Mouse (Mus musculus): ENCODE measurements around the gene Gpr27.

Gene Gpr27

DNA sequence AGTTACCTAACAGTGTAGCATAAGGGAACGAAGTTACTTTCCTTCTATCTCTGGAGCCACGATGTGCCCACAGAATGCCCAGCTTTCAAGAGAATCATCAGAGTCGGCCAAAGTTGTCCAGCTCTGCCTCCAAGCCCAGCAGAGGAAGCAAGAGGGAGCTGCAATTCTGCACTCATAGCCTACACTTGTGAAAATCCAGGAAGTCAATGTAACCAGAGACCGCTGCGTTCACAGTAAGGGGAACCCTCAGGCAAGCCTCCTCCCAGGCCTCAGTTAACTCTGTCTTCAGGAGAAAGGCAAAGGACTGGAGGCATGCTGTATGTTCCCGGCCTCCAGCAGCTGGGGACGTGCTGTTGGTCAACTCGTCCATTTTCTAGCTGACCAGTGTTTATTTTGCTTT, 25.2 kb upstream of the Gpr27 start:
- TF ChIP-seq GATA4 (IDR thresholded peaks at IDR 0.05; ENCODE audit: insufficient replicate concordance, low read length) = no peak

DNA sequence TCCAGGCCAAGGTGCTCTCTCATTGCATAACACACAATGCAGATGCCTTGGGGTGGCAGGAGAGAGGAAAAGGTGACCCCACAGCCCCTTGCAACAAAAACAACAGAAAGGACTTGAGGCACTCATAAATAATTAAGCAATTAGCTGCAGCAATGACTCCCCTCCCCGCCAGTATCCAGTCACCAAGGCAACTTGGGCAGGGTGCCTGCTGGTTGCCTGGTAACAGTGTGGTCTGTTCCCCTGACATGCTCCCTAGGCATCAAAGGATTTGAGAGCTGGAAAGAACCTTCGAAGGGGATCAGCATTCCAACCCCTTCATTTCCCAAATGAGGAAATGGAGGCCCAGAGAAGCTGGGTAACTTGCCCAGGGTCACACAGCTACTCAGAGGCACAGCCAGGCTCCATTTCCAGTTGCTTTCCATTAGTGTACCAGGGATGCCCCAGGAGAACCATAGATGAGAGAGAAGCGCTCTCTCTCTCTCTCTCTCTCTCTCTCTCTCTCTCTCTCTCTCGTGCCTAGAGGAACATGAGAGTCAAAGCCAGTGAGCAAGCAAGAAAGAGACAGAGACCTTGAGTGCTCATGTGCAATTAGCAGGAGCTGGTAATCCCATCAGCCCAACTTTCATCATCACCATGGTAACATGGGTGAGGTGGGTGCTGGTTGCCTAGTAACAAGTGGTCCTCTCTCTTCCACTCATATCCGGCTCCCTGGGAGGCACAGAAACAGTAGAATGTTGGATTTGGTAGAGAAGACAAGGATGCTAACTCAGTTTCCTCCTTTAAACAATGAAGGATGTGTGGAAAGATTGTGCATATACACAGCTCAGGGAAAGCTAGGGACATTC, 22.8 kb upstream of the Gpr27 start:
- TF ChIP-seq GATA4 (IDR thresholded peaks at IDR 0.05; ENCODE audit: insufficient replicate concordance, low read length) = no peak

DNA sequence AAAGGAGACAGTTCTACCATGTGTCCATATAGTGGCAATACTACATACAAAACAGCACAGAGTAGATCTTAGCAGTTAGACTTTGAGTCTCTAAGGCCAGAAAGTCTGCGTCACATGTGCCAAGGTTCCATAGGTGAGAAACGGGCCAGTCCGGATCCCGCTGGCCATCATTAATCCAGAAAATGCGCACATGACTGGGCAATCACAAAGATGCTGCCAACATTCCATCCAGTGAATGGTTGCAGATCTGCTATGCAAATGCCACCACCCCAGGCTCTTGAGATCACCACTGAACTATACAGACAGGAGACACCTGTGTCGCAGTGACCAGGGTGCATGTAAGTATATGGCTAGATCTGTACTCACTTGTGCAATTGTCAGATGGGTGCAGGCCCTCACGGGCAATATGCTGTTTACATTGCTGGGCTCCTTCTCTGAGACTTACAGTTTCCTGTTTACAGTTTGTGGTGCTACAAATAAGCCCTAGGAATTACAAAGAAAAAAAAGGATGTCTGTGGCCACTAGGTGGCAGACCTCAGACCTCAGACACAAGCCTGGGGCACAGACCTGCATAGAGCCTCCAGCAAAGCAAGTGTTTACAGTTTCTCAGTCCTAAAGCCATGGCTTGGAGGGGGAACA, 21.9 kb upstream of the Gpr27 start:
- no peak for TF ChIP-seq GATA4 (IDR thresholded peaks at IDR 0.05; ENCODE audit: insufficient replicate concordance, low read length)

DNA sequence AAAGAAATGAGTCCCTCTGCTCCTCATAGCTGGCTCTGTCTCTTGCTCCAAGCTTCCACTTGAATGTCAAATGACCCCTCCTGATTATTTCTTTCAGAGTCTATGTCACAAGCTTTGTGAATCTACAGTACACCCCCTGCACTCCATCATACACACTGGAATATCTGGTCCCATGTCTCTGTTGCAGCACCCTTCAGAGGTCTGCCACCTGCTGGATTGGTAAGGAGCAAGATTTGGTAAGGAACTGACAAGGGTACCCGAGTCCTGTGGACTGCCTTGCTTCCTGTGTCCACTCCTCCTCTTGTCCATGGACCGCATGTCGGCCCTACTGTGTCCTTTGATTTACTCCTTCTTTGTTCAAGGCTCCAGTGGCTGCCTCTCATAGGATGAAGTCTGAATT, 20.7 kb upstream of the Gpr27 start:
- TF ChIP-seq GATA4 (IDR thresholded peaks at IDR 0.05; ENCODE audit: insufficient replicate concordance, low read length) = no peak

DNA sequence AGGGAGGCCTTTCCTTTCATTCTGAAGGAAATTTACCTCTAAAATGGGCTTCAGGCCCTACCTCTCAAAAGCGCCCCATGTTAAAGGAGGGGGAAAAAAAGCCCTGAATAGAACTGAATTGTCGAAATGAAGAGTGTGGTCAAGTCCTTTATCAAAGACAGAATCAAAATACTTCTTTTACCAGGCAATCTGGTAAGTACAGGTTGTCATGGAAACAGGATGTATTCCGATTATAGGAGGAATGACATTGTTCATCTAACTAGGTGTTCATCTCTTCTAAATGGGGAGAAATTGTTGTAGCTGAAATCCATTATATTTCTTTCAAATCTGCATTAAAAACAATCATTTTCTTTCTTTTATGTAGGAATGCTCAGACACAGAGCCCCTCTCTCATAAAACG, 18.0 kb upstream of the Gpr27 start:
- TF ChIP-seq GATA4 (IDR thresholded peaks at IDR 0.05; ENCODE audit: insufficient replicate concordance, low read length) = no peak

DNA sequence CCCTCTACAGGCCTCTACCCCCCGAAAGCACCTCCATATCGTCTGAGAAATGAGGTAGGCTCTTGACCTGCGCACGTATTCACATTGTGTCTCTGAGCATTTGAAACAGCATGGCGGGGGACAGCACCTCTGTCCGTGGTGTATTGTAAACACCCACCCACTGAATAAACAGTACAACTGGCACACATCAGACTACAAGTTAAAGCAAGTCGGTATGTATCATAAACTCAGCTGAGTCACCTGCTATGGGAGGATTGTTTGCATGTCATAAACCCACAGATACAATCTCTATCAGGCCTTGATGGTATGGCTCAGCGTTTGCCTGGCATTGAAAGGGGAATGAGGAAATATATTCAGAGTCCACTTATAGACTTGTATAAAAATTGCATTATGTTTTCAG, 15.2 kb upstream of the Gpr27 start:
- TF ChIP-seq GATA4 (IDR thresholded peaks at IDR 0.05; ENCODE audit: insufficient replicate concordance, low read length) = no peak

DNA sequence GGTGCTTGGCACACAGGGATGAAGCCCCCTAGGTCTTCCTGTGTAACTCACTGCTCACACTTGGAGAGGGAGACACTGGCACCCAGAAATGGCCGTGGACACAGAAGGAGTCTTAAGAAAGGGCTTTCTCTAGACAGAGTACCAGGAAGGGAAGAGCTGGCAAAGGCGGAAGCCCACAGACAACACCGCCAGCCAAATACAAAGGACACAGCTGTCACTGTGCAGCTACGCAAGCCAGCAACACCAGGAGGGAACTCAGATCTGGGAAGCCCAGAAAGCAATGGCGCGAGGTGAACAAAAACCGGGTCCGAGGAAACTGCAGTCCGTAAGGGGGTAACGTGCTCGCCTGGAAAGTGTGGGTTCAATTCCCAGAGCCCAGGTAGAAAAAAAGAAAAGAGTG, 14.4 kb upstream of the Gpr27 start:
- TF ChIP-seq GATA4 (IDR thresholded peaks at IDR 0.05; ENCODE audit: insufficient replicate concordance, low read length) = no peak

DNA sequence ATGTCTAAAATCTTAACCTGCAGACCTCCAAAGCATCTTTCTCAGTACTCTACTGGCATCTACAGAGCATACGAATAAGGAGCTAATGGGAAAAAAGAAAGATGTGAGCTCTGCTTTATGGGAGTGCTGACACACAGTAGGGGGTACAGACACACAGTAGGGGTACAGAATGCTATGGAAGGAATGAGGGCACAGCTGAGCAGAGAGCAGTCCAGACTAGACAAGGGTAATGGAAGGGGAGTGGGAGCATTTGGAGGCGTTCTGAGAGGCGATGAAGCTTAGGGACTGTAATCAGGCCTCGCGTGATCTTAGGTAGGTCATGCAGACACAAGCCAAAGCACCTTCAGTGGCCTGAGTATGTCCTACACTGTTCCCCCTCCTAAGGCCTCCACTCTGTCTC, 8.5 kb upstream of the Gpr27 start:
- no peak for TF ChIP-seq GATA4 (IDR thresholded peaks at IDR 0.05; ENCODE audit: insufficient replicate concordance, low read length)

DNA sequence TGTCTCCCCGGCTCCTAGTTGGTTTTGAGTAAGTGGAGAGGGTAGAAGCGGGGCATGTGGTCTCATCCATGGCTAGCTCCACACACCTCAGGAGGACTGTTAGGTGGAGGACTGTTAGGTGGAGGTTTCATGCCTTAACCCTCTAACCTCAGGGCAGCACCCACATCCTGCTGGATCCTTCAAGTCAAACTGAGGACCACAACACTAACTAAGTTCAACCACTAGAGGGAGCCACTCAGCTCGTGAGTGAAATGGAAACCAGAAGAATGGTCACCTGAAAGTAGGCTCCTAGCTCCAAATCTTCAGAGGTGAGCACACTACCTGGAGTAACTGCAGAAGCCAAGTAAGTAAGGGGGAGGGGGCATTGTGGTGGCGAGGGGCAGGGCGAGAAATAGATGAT, 7.6 kb upstream of the Gpr27 start:
- no peak for TF ChIP-seq GATA4 (IDR thresholded peaks at IDR 0.05; ENCODE audit: insufficient replicate concordance, low read length)

DNA sequence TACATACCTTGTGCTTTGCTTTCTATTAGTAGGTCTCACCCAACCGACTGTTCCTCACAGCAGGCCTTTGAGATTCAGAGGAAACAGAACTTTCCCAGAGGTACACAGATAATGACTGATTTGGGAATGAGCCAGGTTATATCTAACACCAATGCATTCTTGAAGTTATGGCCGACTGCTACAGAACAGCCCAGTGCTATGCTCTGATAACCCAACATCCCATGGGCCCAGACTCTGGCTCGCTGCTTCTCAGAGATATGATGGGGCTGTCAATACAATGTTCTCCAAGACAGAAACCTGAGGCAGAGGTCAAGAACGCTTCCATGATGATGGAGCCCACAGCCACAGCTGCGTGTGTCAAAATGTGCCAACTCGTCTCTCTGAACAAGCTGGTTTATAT, 4.0 kb upstream of the Gpr27 start:
- no peak for TF ChIP-seq GATA4 (IDR thresholded peaks at IDR 0.05; ENCODE audit: insufficient replicate concordance, low read length)

DNA sequence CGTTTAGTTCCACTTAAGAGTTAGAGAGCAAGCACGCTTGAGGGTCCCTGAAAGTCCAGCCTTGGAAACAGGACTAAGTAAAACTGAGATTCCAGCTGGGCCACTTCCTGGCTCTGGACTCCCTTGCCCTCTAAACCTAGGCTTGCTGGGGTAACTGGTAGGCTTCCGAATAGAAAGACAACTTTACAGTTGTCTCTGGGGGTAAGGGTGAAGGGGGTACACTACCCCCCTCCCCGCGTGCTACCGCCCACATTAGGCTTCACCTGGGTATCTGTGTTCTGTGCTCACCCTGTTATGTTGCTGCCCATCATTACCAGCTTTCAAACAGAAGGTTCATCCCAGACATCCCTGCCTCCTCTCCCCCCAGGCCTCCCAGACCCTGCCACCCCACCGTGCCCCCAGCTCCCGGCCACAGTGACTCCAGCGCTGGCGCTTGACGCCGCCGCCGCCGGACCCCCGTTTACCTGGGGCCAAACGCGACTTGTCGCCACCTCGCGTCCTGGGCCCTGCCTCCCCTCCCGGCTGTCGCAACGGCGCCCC, 743 bp upstream of the Gpr27 start:
- TF ChIP-seq GATA4 (IDR thresholded peaks at IDR 0.05; ENCODE audit: insufficient replicate concordance, low read length) = no peak

DNA sequence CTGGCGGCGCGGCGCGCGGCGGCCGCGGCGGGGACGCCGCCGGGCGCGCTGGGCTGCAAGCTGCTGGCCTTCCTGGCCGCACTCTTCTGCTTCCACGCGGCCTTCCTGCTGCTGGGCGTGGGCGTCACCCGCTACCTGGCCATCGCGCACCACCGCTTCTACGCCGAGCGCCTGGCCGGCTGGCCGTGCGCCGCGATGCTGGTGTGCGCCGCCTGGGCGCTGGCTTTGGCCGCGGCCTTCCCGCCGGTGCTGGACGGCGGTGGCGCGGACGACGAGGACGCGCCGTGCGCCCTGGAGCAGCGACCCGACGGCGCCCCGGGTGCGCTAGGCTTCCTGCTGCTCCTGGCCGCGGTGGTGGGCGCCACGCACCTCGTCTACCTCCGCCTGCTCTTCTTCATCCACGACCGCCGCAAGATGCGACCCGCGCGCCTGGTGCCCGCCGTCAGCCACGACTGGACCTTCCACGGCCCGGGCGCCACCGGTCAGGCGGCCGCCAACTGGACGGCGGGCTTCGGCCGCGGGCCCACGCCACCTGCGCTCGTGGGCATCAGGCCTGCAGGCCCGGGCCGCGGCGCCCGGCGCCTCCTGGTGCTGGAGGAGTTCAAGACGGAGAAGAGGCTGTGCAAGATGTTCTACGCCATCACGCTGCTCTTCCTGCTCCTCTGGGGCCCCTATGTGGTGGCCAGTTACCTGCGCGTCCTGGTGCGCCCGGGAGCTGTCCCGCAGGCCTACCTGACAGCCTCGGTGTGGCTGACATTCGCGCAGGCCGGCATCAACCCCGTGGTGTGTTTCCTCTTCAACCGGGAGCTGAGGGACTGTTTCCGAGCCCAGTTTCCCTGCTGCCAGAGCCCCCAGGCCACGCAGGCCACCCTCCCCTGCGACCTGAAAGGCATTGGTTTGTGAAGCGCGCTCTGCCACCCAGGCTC, 700 bp downstream of the Gpr27 start:
- no peak for TF ChIP-seq GATA4 (IDR thresholded peaks at IDR 0.05; ENCODE audit: insufficient replicate concordance, low read length)

DNA sequence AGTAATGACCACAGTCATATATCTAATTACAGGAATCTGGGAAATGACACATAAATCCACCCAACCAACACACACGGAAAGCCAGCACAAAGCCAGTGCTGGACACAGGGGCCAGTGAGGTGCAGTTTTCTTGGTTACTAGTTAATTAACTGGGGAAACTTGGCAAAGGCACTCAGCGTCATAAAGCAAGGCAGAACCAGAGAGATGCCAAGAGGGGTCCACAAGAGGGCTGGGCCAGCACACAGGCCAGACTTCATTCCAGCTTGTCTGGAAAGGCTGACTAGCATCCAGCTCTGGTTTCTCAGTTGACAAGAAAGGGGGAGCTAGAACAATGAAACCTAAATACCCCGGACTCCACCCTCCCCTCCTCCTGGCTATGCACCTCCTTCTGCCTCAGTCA, 8.0 kb downstream of the Gpr27 start:
- TF ChIP-seq GATA4 (IDR thresholded peaks at IDR 0.05; ENCODE audit: insufficient replicate concordance, low read length) = no peak

DNA sequence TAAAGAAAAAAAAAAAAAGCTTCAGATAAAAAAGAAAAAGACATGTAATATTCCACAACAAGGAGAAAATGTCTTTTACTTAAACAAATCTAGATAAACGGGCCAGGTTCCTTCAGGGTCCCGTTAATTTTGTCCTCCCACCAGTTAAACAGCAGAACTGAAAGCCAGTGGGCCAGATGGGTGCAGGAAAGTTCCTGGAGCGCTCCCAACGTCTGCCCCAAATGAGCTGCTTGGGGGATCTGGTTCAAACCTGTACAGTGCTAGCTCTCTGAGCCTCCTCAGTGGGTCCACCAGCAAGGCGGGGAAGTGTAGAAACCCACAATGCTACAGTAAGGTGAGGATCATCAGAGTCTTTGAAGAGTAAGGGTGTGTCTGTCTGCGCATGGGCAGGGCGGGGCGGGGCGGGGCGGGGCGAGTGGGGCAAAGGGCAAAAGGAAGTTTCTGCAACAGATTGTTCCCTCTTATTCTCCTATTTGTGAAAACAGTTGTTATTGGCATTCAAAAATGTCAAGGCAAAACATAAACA, 19.2 kb downstream of the Gpr27 start:
- TF ChIP-seq GATA4 (IDR thresholded peaks at IDR 0.05; ENCODE audit: insufficient replicate concordance, low read length) = no peak

DNA sequence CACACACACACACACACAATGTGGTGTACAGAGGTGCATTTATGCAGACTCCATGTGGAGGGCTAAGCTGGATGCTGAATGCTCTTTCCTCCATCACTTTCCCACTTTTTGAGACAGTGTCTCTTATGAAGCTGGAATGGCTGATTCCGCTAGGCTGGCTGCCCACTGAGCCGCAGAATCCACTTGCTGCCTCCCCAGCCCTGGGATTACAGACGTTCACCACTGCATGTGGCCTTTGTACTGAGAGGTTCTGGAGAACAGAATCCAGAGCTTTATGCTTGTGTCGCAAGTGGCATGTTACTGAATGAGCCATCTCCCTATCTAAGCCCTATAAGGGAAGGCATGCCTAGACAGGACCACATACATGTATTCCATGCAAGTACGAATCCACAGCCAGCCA, 20.8 kb downstream of the Gpr27 start:
- TF ChIP-seq GATA4 (IDR thresholded peaks at IDR 0.05; ENCODE audit: insufficient replicate concordance, low read length) = no peak

Measured in liver, adult (tissue).